Mouse (Mus musculus) cerebellum, adult 2 months (tissue): ENCODE results near the gene Nacad.

Source experiments
- CTCF ChIP-seq: fragments of 200-500 bp; IDR thresholded peaks from 2 replicates; pipeline ENCODE4 v1.5.1; 2011; ENCODE audit warnings: low read depth, mild to moderate bottlenecking, control low read depth, low read length, moderate library complexity, borderline replicate concordance; ENCODE audit not compliant: insufficient read depth
- POLR2A ChIP-seq: fragments of 200-500 bp; IDR thresholded peaks from 2 replicates; pipeline ENCODE4 v1.6.1; 2011; ENCODE audit warnings: low read length, control low read depth, borderline replicate concordance; ENCODE audit not compliant: insufficient read depth

DNA sequence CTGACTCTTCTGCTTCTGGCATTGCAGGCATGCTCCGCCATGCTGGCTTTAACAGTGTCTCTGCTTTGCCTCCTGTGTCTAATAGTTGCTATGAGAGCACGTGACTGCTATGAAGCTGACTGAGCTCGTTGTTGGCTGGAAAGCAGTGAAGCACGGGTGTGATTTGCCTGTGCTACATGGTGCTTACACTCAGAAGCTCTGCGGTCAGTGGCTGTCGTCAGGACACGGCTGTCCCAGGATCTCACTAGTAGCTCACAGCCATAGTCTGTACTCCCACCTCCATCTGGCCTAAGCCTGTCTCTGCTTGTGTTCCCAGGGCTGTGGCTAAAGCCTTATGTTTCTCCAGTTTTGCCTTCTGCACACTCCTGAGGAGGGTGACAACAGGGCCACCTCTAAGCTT lies 17.6 kb downstream of the Nacad start:
- TF ChIP-seq CTCF (no peak), POLR2A (no peak)
